Mouse (Mus musculus) liver, embryonic 18 days (tissue): ENCODE measurements around the gene Rbms2. TPM values are rescaled to one million over a fixed set of nuclear protein-coding genes. Genes with fewer than 3 reads are reported as not detected.

Experiments used
- polyA plus RNA-seq: library from polyadenylated mRNA; depleted of rRNA; stranded (reverse); fragments of >200 nt; gene quantifications from 2 replicates; pipeline ENCODE4 v1.2.3, GENCODE M21; 2012; rRNA removed

The Rbms2 gene
- 13.5 and 14.2 TPM in 2 replicates for polyA plus RNA-seq

DNA sequence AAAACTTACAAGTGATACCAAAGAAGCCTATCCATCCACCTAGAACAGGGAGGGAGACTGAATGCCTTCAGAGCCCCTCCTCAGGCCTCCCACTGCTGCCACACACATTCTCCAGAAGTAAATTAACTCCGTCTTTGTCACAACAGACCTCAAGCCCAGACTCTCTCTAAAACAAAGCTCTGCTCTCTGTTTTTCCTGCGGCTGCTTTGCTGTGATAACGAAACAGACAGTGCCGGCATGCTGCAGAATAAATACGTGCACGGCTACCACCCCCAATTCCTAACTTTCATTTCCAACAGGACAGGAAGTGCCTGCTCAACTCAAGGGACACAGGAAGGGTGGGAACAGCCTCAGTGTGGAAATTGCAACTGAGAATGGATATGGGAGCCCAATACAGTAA lies at the start of gene Rbms2:
TSS of gene Rbms2 (minus strand) at position 309 of the 400 bp plus-strand sequence.

DNA sequence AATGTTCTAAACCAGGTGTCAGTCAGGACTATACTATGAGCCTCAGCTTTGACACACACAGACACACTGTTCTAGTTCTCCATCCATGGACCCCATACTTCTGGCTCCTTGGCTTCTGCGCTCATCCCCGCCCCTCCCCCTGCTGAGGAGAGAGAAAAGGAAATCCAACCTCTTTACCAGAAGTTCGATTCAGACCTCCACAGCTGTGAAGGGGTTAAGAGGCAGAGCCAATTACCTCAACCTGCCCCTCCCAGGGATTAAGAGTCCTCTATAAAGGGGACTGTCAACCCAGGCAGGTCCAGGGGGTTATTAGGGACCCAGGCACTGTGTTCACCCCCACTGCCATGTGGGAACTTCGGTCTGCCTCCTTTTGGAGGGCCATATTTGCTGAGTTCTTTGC lies 45.4 kb upstream of the Rbms2 start, which contains the start of gene Mip:
TSS of gene Mip (plus strand) at position 301 of the 400 bp plus-strand sequence.

DNA sequence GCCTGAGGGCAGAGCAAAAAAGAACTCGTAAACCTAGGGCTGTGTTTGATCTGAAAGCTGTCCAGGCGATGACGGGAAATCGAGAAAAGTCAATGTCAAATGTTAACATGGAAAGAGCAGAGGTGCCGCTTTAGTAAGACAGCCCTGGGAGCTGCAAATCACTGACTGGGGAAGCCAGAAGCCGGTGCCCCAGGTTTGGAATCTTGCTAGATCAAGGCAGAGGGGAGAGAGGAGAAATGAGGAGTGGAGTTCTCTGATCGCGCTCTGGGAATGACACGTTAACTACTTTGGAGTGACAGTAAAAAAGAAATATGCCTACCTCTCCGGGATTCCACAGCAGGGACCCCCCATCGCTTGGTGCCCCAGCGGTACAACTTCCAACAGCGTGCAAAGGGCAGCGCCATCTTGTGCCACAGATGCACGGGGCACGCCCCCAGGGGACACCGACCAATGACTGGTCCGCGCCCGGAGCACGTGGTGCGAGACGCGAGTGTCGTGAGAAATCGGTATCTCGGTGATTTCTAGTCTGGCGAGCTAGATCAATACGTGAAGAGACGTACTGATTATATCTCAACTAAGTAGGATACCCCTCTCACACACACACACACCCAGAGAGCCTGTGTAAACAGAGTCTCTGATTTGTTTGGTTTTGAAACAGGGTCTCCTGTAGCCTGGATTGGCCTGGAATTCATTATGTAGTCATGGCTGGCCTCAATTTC lies 31.5 kb upstream of the Rbms2 start, which contains the start of gene Spryd4:
TSS of gene Spryd4 (minus strand) at position 418 of the 719 bp plus-strand sequence.

DNA sequence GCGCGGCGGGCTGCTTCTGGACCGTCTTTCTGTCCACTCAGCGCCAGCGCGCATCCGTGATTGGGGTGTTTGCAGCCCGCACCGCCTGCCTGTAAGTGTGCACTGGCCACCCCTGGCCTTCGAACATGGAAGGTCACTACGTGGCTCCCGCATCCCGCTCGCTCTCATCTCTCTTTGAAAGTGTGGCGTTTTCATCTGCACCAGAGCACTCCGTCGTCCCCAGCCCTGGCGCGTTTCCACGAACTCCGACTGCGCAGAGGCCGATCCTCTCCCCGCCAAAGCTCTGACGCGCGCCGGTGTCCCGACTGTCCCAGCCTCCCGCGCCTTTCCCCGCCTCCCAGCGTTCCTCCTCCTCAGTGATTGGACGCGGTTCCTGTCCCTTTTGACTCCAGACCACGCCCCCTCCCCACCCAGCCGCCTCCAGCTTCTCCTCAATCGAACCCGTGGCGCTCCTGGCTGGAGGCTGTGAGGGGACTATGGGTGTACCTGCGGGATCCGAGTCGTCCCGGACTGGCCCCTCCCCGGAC lies 14.0 kb upstream of the Rbms2 start, which contains the start of gene Gls2:
TSS of gene Gls2 (plus strand) at position 434 of the 527 bp plus-strand sequence.

DNA sequence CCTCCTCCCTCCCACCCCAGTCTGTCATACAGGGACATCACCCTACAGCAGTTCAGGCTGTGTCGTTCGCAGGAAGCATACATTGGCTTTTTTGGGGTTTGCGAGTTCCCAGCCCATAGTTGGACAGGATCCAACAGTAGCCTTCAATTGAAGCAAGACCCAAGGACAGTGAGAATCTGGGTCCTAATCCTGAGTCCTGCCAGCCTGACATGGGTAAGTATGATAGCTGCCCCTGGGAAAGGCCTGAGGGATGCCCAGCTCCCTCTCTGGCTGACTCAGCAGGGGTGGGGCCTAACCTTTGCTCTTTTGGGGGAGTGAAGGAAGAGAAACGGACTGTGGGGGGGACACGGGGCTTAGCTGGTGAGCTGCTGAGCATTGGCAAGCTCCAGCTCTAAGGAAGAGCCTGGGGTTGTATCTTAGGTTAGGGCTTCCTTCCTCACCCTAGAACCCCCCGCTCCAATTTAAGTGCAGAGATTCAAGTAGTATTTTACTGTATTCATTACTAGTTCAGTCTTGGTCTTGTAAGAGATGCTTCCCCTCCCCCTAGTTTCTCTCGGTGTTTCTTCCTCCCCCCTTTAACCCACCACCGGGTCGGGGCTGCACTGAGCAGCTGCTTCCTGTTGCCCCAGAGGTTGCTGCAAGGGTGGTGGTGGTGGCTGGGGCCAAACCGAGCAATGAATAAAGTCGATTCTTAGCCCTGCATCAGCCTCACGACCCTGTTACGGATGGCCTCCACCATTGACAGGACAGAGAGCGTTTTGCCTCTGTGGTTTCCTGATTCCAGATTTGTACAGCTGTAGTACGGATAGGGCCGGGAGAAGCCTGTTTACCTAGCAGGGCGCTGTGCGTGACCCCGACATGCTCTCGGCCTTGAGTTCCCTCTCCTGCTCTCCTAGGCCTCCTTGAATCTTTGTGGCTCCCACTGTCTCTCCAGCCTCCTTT lies 88.3 kb downstream of the Rbms2 start, which contains the start of gene Baz2a:
TSS of gene Baz2a (plus strand) at position 14 of the 942 bp plus-strand sequence.

DNA sequence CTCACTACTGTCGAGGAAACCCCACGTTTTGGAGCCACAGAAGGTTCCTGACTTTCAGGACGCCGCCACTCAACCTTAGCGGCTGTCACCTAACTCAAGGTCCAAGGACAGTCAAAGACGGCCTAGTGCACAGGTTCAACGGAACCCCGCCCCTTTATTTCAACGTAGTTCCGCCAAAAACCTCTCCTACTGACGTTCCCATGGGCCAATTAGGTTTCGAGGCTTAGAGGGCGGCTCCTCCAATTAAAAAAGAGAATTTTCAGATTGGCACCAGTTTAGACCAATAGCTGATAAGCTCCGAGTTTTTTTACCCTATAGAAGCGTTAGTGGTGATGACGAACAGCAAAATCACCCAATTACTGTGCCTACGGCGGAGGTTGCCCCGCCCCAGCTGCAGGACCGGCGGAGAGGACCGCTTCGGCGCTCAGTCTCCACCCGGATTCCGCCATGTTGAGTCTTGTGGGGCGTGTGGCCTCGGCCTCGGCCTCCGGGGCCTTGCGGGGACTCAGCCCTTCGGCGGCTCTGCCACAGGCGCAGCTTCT lies 97.1 kb downstream of the Rbms2 start, which contains the start of gene Atp5b:
TSS of gene Atp5b (plus strand) at position 394 of the 542 bp plus-strand sequence.

Other genes with a start within 250 kb of the Rbms2 start
- gene Hsd17b6, start 172.7 kb downstream of the Rbms2 start, polyA plus RNA-seq = 9.3 and 13.8 TPM in 2 replicates
- gene Prim1, start 165.1 kb downstream of the Rbms2 start, polyA plus RNA-seq = 18.7 and 20.6 TPM in 2 replicates
- 282 TPM in 2 replicates for gene Naca, start 144.7 kb downstream of the Rbms2 start, polyA plus RNA-seq
- 30.8 and 34.7 TPM in 2 replicates for gene Ptges3, start 121.3 kb downstream of the Rbms2 start, polyA plus RNA-seq
- gene Atp5b, start 97.0 kb downstream of the Rbms2 start, polyA plus RNA-seq = 1,169 and 1,252 TPM in 2 replicates
- gene Baz2a, start 88.7 kb downstream of the Rbms2 start, polyA plus RNA-seq = 8.8 and 10.8 TPM in 2 replicates
- 50.2 and 50.4 TPM in 2 replicates for gene Gls2, start 14.2 kb upstream of the Rbms2 start, polyA plus RNA-seq
- 34.1 and 34.9 TPM in 2 replicates for gene Spryd4, start 31.5 kb upstream of the Rbms2 start, polyA plus RNA-seq
- 0.01 TPM in 1 of 2 replicates, not detected in the other for gene Mip, start 45.5 kb upstream of the Rbms2 start, polyA plus RNA-seq
- 6.6 and 6.7 TPM in 2 replicates for gene Timeless, start 51.8 kb upstream of the Rbms2 start, polyA plus RNA-seq
- 13.0 and 18.7 TPM in 2 replicates for gene Apon, start 73.8 kb upstream of the Rbms2 start, polyA plus RNA-seq
- gene Apof, start 88.4 kb upstream of the Rbms2 start, polyA plus RNA-seq = 813 and 951 TPM in 2 replicates
- gene Stat2, start 90.3 kb upstream of the Rbms2 start, polyA plus RNA-seq = 20.6 and 23.1 TPM in 2 replicates
- gene Il23a, start 118.5 kb upstream of the Rbms2 start, polyA plus RNA-seq = 0.03 and 0.06 TPM in 2 replicates
- 13.6 and 15.8 TPM in 2 replicates for gene Pan2, start 123.0 kb upstream of the Rbms2 start, polyA plus RNA-seq
- gene Cnpy2, start 142.2 kb upstream of the Rbms2 start, polyA plus RNA-seq = 57.3 and 69.2 TPM in 2 replicates
- gene Cs, start 157.4 kb upstream of the Rbms2 start, polyA plus RNA-seq = 59.5 and 64.0 TPM in 2 replicates
- gene Coq10a, start 188.7 kb upstream of the Rbms2 start, polyA plus RNA-seq = 10.3 and 10.8 TPM in 2 replicates
- 4.4 and 6.2 TPM in 2 replicates for gene Ankrd52, start 196.8 kb upstream of the Rbms2 start, polyA plus RNA-seq
- 99.5 and 112 TPM in 2 replicates for gene Slc39a5, start 220.9 kb upstream of the Rbms2 start, polyA plus RNA-seq
- 16.8 and 18.7 TPM in 2 replicates for gene Nabp2, start 231.2 kb upstream of the Rbms2 start, polyA plus RNA-seq
- 7.0 and 8.3 TPM in 2 replicates for gene Rnf41, start 231.4 kb upstream of the Rbms2 start, polyA plus RNA-seq